Mouse (Mus musculus) limb, embryonic 15.5 days (tissue): Measurements from ENCODE around the gene Gga1. TPM values are rescaled to one million over a fixed set of nuclear protein-coding genes. Genes with fewer than 3 reads are reported as not detected.

Experiments used
- ATAC-seq: fragments of 200-750 bp; cut with Nextera tagmentation; 2 replicates; pipeline ENCODE4 v1.8.0; 2017; ENCODE audit warnings: low read depth, moderate TSS enrichment; ENCODE audit not compliant: insufficient number of reproducible peaks, low FRiP score, low TSS enrichment
- H3K27ac ChIP-seq: fragments of 300-500 bp; sonication (generic); 2 replicates; pipeline ENCODE4 v1.5.1; 2015; ENCODE audit warnings: moderate library complexity, mild to moderate bottlenecking, inconsistent platforms
- H3K27me3 ChIP-seq: fragments of 300-500 bp; sonication (generic); 2 replicates; pipeline ENCODE4 v1.6.1; 2015; ENCODE audit warnings: inconsistent platforms
- H3K36me3 ChIP-seq: fragments of 300-500 bp; sonication (generic); 2 replicates; pipeline ENCODE4 v1.6.1; 2015; ENCODE audit warnings: inconsistent platforms
- H3K4me1 ChIP-seq: fragments of 300-500 bp; sonication (generic); 2 replicates; pipeline ENCODE4 v1.6.1; 2015; ENCODE audit warnings: inconsistent platforms
- H3K4me2 ChIP-seq: fragments of 300-500 bp; sonication (generic); 2 replicates; pipeline ENCODE4 v1.6.1; 2015; ENCODE audit warnings: mild to moderate bottlenecking, inconsistent platforms
- H3K4me3 ChIP-seq: fragments of 300-500 bp; sonication (generic); 2 replicates; pipeline ENCODE4 v1.5.1; 2015; ENCODE audit warnings: mild to moderate bottlenecking, inconsistent platforms
- H3K9ac ChIP-seq: fragments of 300-500 bp; sonication (generic); 2 replicates; pipeline ENCODE4 v1.6.1; 2015; ENCODE audit warnings: inconsistent platforms
- H3K9me3 ChIP-seq: fragments of 300-500 bp; sonication (generic); 2 replicates; pipeline ENCODE4 v1.6.1; 2016; ENCODE audit warnings: inconsistent platforms
- WGBS: fragments of 180-500 bp; shearing (Covaris S2); methylation state at CpG from one replicate; pipeline ENCODE4 v1.1.7; 2015; 5-methylcytosine and 5-hydroxymethylcytosine counted together
- polyA plus RNA-seq: library from polyadenylated mRNA; unstranded; fragments of >200 nt; fragmentation: Nextera tagmentation; extraction: Ambion mirVana; gene quantifications from 2 replicates; pipeline ENCODE4 v1.2.1, GENCODE M21; 2015

The Gga1 gene
- polyA plus RNA-seq, 1 experiment from 2014 or later = 53.2 TPM

- H3K27ac ChIP-seq = peak overlapping the region; percentile 72
- no peak overlapping the region for H3K9ac ChIP-seq
- peaks cover 7% of the 10 kb centered on the region; the same call in 1 of the 2 replicates for H3K27me3 ChIP-seq
- H3K4me1 ChIP-seq = peaks cover 75% of the 10 kb centered on the region
- no peaks in the 10 kb centered on the region for H3K36me3 ChIP-seq
- 37% methylated on average over 8 of the region's 8 CpGs for WGBS
- no peak overlapping the region for H3K4me2 ChIP-seq
- no peak for ATAC-seq
- H3K4me3 ChIP-seq = no peak overlapping the region
- H3K9me3 ChIP-seq = no peaks in the 10 kb centered on the region
These were observed 40.8 kb upstream of the Gga1 start for GRCm38 (mm10) chr15:78836086-78836621.

- Histone ChIP-seq H3K36me3 (no peaks in the 10 kb centered on the region), H3K27ac (peak overlapping the region; percentile 24; the same call in 1 of the 2 replicates), H3K4me2 (peak overlapping the region; percentile 1; the same call in 1 of the 2 replicates), H3K27me3 (peaks cover 19% of the 10 kb centered on the region; the same call in 1 of the 2 replicates), H3K4me1 (peaks cover 73% of the 10 kb centered on the region), H3K4me3 (no peak overlapping the region), H3K9me3 (no peaks in the 10 kb centered on the region), H3K9ac (no peak overlapping the region)
- no peak for ATAC-seq
- WGBS = 8% methylated on average over 2 of the region's 2 CpGs
These were observed 37.2 kb upstream of the Gga1 start for GRCm38 (mm10) chr15:78839744-78840143.

- no peak overlapping the region for H3K9ac ChIP-seq
- H3K4me3 ChIP-seq = no peak overlapping the region
- H3K27ac ChIP-seq = peak overlapping the region; percentile 43; the same call in 1 of the 2 replicates
- peaks cover 73% of the 10 kb centered on the region for H3K4me1 ChIP-seq
- no peaks in the 10 kb centered on the region for H3K36me3 ChIP-seq
- no peak overlapping the region for H3K4me2 ChIP-seq
- 31% methylated on average over 3 of the region's 3 CpGs for WGBS
- H3K9me3 ChIP-seq = no peaks in the 10 kb centered on the region
- ATAC-seq = no peak
- H3K27me3 ChIP-seq = peaks cover 19% of the 10 kb centered on the region; the same call in 1 of the 2 replicates
These were observed 36.7 kb upstream of the Gga1 start for GRCm38 (mm10) chr15:78840241-78840640.

DNA sequence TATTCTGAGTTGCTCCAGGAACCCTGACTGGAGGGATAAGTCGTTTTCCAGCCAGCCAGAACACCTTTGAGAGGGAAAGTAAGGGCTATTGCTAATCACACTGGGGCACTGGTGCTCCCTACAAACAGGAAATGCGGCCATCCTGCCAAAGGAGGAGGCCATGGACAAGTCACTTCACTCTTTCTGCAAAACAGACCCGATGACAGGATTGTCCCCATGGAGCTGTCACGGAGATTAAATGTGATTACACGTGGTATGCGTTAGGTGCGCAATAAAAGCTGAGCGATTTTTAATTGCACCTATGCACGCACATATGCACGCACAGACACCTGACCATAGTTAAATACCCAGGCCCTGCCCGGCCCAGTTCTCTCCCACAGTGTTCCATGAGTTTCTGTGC lies 36.2 kb upstream of the Gga1 start:
- WGBS = 26% methylated on average over 11 of the region's 11 CpGs
- ATAC-seq = no peak
- H3K9ac ChIP-seq = no peak overlapping the region

GRCm38 (mm10) chr15:78841161-78841790 lies 35.7 kb upstream of the Gga1 start:
- Histone ChIP-seq H3K27me3 (peaks cover 19% of the 10 kb centered on the region; the same call in 1 of the 2 replicates), H3K4me2 (peak overlapping the region; percentile 86; the same call in 1 of the 2 replicates), H3K36me3 (no peaks in the 10 kb centered on the region), H3K9me3 (no peaks in the 10 kb centered on the region), H3K4me3 (no peak overlapping the region), H3K9ac (no peak overlapping the region), H3K4me1 (peaks cover 73% of the 10 kb centered on the region), H3K27ac (peak overlapping the region; percentile 33; the same call in 1 of the 2 replicates)
- no peak for ATAC-seq
- WGBS = 44% methylated on average over 6 of the region's 6 CpGs

More for the DNA sequence above, 36.2 kb upstream of the Gga1 start:
- H3K4me3 ChIP-seq = no peak overlapping the region
- H3K4me2 ChIP-seq = no peak overlapping the region
- H3K9me3 ChIP-seq = no peaks in the 10 kb centered on the region
- H3K27ac ChIP-seq = 0 out of 2 replicates have a peak overlapping the region, but pooled peaks have one; percentile 43
- peaks cover 19% of the 10 kb centered on the region; the same call in 1 of the 2 replicates for H3K27me3 ChIP-seq
- H3K4me1 ChIP-seq = peaks cover 73% of the 10 kb centered on the region
- H3K36me3 ChIP-seq = no peaks in the 10 kb centered on the region

GRCm38 (mm10) chr15:78842371-78843163 lies 34.4 kb upstream of the Gga1 start, which contains the start of gene Cdc42ep1:
TSS of gene Cdc42ep1 (plus strand) at chr15:78842624.
- 1% methylated on average over 81 of the region's 86 CpGs for WGBS
- no peaks in the 10 kb centered on the region for H3K9me3 ChIP-seq
- H3K27me3 ChIP-seq = peaks cover 19% of the 10 kb centered on the region; the same call in 1 of the 2 replicates
- peak; percentile 78 for ATAC-seq
- H3K9ac ChIP-seq = peak within 1 kb of the TSS; percentile 73
- H3K27ac ChIP-seq = peak within 1 kb of the TSS; percentile 87
- peak within 1 kb of the TSS; percentile 59 for H3K4me3 ChIP-seq
- H3K4me2 ChIP-seq = peak within 1 kb of the TSS; percentile 86
- H3K4me1 ChIP-seq = peaks cover 70% of the 10 kb centered on the region
- no peaks in the 10 kb centered on the region for H3K36me3 ChIP-seq

DNA sequence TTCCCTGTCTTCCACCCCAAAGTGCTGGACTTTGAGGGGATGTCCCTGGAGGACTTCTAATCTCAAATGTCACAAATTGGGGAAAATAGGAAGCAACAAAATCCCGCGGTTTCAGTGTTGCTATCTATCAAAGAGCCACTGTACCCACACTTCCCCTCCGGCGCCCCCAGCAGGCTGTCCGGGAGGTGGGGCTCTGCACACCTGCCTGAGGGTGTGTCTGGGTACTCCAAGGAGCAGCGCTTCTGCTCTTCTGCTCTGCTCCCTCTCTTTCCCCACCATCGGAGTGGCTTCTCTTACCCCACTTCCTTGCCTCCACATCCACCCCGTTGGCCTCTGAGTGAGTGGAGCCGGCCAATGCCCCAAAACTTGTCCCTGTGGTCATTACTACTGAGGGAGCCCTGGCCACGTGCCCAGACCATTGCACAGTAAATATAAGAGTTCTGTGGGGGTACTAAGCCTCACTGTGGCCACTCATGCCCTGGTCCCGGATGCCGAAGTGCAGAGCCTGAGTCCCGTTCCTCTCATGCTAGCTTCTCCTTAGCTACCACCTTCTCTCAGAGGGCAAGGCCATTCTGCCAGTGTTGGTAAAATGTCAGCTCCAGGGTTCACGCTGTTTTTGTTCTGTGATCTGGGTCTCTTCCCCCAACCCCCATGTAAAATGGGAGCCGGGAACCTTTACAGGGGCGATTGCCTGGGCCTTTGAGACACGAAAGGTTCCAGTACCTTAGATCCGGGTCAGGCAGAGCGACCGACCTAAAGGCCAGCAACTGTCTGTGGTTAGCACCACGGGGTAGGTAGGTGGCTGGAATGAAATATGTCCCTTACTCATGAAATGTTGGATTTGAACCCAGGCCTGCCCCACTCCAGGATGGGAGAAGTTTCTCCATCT lies 33.2 kb upstream of the Gga1 start:
- Histone ChIP-seq H3K4me1 (peaks cover 70% of the 10 kb centered on the region), H3K36me3 (no peaks in the 10 kb centered on the region), H3K27ac (peak overlapping the region; percentile 87), H3K4me3 (peak overlapping the region; percentile 59), H3K4me2 (peak overlapping the region; percentile 86), H3K27me3 (peaks cover 19% of the 10 kb centered on the region; the same call in 1 of the 2 replicates), H3K9ac (no peak overlapping the region), H3K9me3 (no peaks in the 10 kb centered on the region)
- ATAC-seq = no peak
- 40% methylated on average over 21 of the region's 21 CpGs for WGBS

- Histone ChIP-seq H3K27me3 (peaks cover 19% of the 10 kb centered on the region; the same call in 1 of the 2 replicates), H3K4me2 (peak overlapping the region; percentile 86), H3K9ac (0 out of 2 replicates have a peak overlapping the region, but pooled peaks have one; percentile 7), H3K36me3 (peaks cover 5% of the 10 kb centered on the region), H3K9me3 (no peaks in the 10 kb centered on the region), H3K27ac (no peak overlapping the region), H3K4me3 (peak overlapping the region; percentile 59), H3K4me1 (peaks cover 63% of the 10 kb centered on the region)
- no peak for ATAC-seq
- WGBS = 28% methylated on average over 9 of the region's 9 CpGs
These were observed 32.2 kb upstream of the Gga1 start for GRCm38 (mm10) chr15:78844791-78845190.

GRCm38 (mm10) chr15:78845321-78845720 lies 31.7 kb upstream of the Gga1 start:
- no peak overlapping the region for H3K9ac ChIP-seq
- 0 out of 2 replicates have a peak overlapping the region, but pooled peaks have one; percentile 1 for H3K4me2 ChIP-seq
- ATAC-seq = no peak
- peaks cover 19% of the 10 kb centered on the region; the same call in 1 of the 2 replicates for H3K27me3 ChIP-seq
- peaks cover 58% of the 10 kb centered on the region for H3K4me1 ChIP-seq
- H3K9me3 ChIP-seq = no peaks in the 10 kb centered on the region
- H3K4me3 ChIP-seq = no peak overlapping the region
- WGBS = 62% methylated on average over 11 of the region's 11 CpGs
- no peak overlapping the region; the same call in 1 of the 2 replicates for H3K27ac ChIP-seq
- H3K36me3 ChIP-seq = peaks cover 7% of the 10 kb centered on the region

DNA sequence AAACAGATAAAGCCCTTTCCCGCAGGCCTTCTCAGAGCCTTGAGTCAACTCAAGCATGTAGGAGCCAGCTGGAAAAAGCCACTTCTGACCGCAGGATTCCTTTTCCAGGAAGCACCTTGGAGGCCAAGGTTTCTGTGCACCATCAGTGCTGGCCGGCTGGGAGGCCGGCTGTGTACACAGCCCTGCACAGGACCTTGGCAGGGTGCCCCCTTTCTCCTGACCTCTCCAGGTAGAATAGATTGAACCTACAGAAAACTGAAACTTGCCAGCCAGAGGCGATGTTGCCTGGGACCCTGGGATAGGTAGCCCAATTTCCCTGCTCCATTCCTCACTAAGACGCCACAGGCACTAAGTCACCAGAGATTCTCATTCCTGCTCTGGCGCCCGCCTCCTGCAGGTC lies 31.1 kb upstream of the Gga1 start:
- H3K4me1 ChIP-seq = peaks cover 53% of the 10 kb centered on the region
- 79% methylated on average over 8 of the region's 8 CpGs for WGBS
- H3K9ac ChIP-seq = no peak overlapping the region
- peaks cover 7% of the 10 kb centered on the region for H3K36me3 ChIP-seq
- H3K27me3 ChIP-seq = peaks cover 16% of the 10 kb centered on the region; the same call in 1 of the 2 replicates
- no peaks in the 10 kb centered on the region for H3K9me3 ChIP-seq
- no peak overlapping the region for H3K4me3 ChIP-seq
- ATAC-seq = no peak
- H3K4me2 ChIP-seq = no peak overlapping the region
- H3K27ac ChIP-seq = no peak overlapping the region; the same call in 1 of the 2 replicates

GRCm38 (mm10) chr15:78846352-78846751 lies 30.6 kb upstream of the Gga1 start:
- Histone ChIP-seq H3K4me3 (no peak overlapping the region), H3K9ac (no peak overlapping the region), H3K27ac (no peak overlapping the region), H3K4me2 (no peak overlapping the region), H3K4me1 (peaks cover 48% of the 10 kb centered on the region), H3K9me3 (no peaks in the 10 kb centered on the region), H3K27me3 (peaks cover 11% of the 10 kb centered on the region; the same call in 1 of the 2 replicates), H3K36me3 (peaks cover 7% of the 10 kb centered on the region)
- WGBS = 67% methylated on average over 8 of the region's 8 CpGs
- no peak for ATAC-seq
